Mouse (Mus musculus): ENCODE results near the gene Irs3. TPM values are rescaled to one million over a fixed set of nuclear protein-coding genes. Genes with fewer than 3 reads are reported as not detected.
A peak's percentile ranks its signal among the peaks of the same experiment; 100 is the strongest.

Gene Irs3
- polyA plus RNA-seq, 1 experiment from 2014 or later, result 0.22 TPM

GRCm38 (mm10) chr5:137683388-137684293 is 38.1 kb upstream of the Irs3 start:
- peak overlapping the region; percentile 92 for H3K4me2 ChIP-seq (replicated peaks; ENCODE audit: low read depth, low read length)
- no peaks in the 10 kb centered on the region for H3K36me3 ChIP-seq (ENCODE audit: control insufficient read depth, insufficient read depth, low read length)
- H3K9ac ChIP-seq (ENCODE audit: low read depth, low read length), result peak overlapping the region; percentile 64
- H3K4me1 ChIP-seq (replicated peaks; ENCODE audit: control insufficient read depth, insufficient read depth, low read length), result no peaks in the 10 kb centered on the region
- H3K27me3 ChIP-seq (ENCODE audit: control insufficient read depth, insufficient read depth, low read length), result no peaks in the 10 kb centered on the region
- DNase-seq (ENCODE audit: low spot score), result peak; percentile 27
- H3K27ac ChIP-seq (ENCODE audit: low read depth, low read length), result peak overlapping the region; percentile 60; the same call in 1 of the 2 replicates
- 19% methylated on average over 28 of the region's 28 CpGs for WGBS
- no peaks in the 10 kb centered on the region for H3K9me3 ChIP-seq (ENCODE audit: control insufficient read depth, low read length)
- peak; percentile 26; the same call in 1 of the 2 replicates for ATAC-seq (ENCODE audit: low FRiP score)
- peak overlapping the region; percentile 74 for H3K4me3 ChIP-seq (ENCODE audit: low read depth, low read length)

- no peak overlapping the region for H3K27ac ChIP-seq (ENCODE audit: low read depth, low read length)
- no peaks in the 10 kb centered on the region for H3K27me3 ChIP-seq (ENCODE audit: control insufficient read depth, insufficient read depth, low read length)
- H3K9ac ChIP-seq (ENCODE audit: low read depth, low read length), result no peak overlapping the region
- H3K4me3 ChIP-seq (ENCODE audit: low read depth, low read length), result no peak overlapping the region
- no peaks in the 10 kb centered on the region for H3K4me1 ChIP-seq (replicated peaks; ENCODE audit: control insufficient read depth, insufficient read depth, low read length)
- no peaks in the 10 kb centered on the region for H3K9me3 ChIP-seq (ENCODE audit: control insufficient read depth, low read length)
- no peaks in the 10 kb centered on the region for H3K36me3 ChIP-seq (ENCODE audit: control insufficient read depth, insufficient read depth, low read length)
- H3K4me2 ChIP-seq (replicated peaks; ENCODE audit: low read depth, low read length), result no peak overlapping the region
- 86% methylated on average over 6 of the region's 6 CpGs for WGBS
- DNase-seq (ENCODE audit: low spot score) (no peak), ATAC-seq (ENCODE audit: low FRiP score) (no peak)
These were observed 37.0 kb upstream of the Irs3 start for GRCm38 (mm10) chr5:137682526-137682925.

- Histone ChIP-seq H3K4me1 (replicated peaks; ENCODE audit: control insufficient read depth, insufficient read depth, low read length) (no peaks in the 10 kb centered on the region), H3K9me3 (ENCODE audit: control insufficient read depth, low read length) (no peaks in the 10 kb centered on the region), H3K36me3 (ENCODE audit: control insufficient read depth, insufficient read depth, low read length) (no peaks in the 10 kb centered on the region), H3K27ac (ENCODE audit: low read depth, low read length) (no peak overlapping the region), H3K4me3 (ENCODE audit: low read depth, low read length) (no peak overlapping the region), H3K4me2 (replicated peaks; ENCODE audit: low read depth, low read length) (no peak overlapping the region), H3K9ac (ENCODE audit: low read depth, low read length) (no peak overlapping the region), H3K27me3 (ENCODE audit: control insufficient read depth, insufficient read depth, low read length) (no peaks in the 10 kb centered on the region)
- ATAC-seq (ENCODE audit: low FRiP score) (no peak), DNase-seq (ENCODE audit: low spot score) (no peak)
- WGBS, result 86% methylated on average over 4 of the region's 4 CpGs
These were observed 34.2 kb upstream of the Irs3 start for GRCm38 (mm10) chr5:137679726-137680125.

GRCm38 (mm10) chr5:137678736-137679135 is 33.2 kb upstream of the Irs3 start:
- ATAC-seq (ENCODE audit: low FRiP score), result no peak
- H3K4me1 ChIP-seq (replicated peaks; ENCODE audit: control insufficient read depth, insufficient read depth, low read length), result no peaks in the 10 kb centered on the region
- no peak overlapping the region for H3K4me2 ChIP-seq (replicated peaks; ENCODE audit: low read depth, low read length)
- no peak for DNase-seq (ENCODE audit: low spot score)
- no peaks in the 10 kb centered on the region for H3K9me3 ChIP-seq (ENCODE audit: control insufficient read depth, low read length)
- WGBS, result 97% methylated on average over 3 of the region's 3 CpGs
- H3K9ac ChIP-seq (ENCODE audit: low read depth, low read length), result no peak overlapping the region
- no peak overlapping the region for H3K4me3 ChIP-seq (ENCODE audit: low read depth, low read length)
- H3K27ac ChIP-seq (ENCODE audit: low read depth, low read length), result no peak overlapping the region
- no peaks in the 10 kb centered on the region for H3K27me3 ChIP-seq (ENCODE audit: control insufficient read depth, insufficient read depth, low read length)
- H3K36me3 ChIP-seq (ENCODE audit: control insufficient read depth, insufficient read depth, low read length), result no peaks in the 10 kb centered on the region

- WGBS, result 98% methylated on average over 8 of the region's 8 CpGs
- Histone ChIP-seq H3K4me3 (ENCODE audit: low read depth, low read length) (no peak overlapping the region), H3K4me1 (replicated peaks; ENCODE audit: control insufficient read depth, insufficient read depth, low read length) (no peaks in the 10 kb centered on the region), H3K9ac (ENCODE audit: low read depth, low read length) (no peak overlapping the region), H3K4me2 (replicated peaks; ENCODE audit: low read depth, low read length) (no peak overlapping the region), H3K36me3 (ENCODE audit: control insufficient read depth, insufficient read depth, low read length) (no peaks in the 10 kb centered on the region), H3K27ac (ENCODE audit: low read depth, low read length) (no peak overlapping the region), H3K9me3 (ENCODE audit: control insufficient read depth, low read length) (no peaks in the 10 kb centered on the region), H3K27me3 (ENCODE audit: control insufficient read depth, insufficient read depth, low read length) (no peaks in the 10 kb centered on the region)
- DNase-seq (ENCODE audit: low spot score), result no peak
- ATAC-seq (ENCODE audit: low FRiP score), result no peak
These were observed 32.3 kb upstream of the Irs3 start for GRCm38 (mm10) chr5:137677859-137678258.

GRCm38 (mm10) chr5:137674786-137675185 is 29.3 kb upstream of the Irs3 start:
- no peaks in the 10 kb centered on the region; the same call in 1 of the 2 replicates for H3K4me1 ChIP-seq (replicated peaks; ENCODE audit: control insufficient read depth, insufficient read depth, low read length)
- H3K4me3 ChIP-seq (ENCODE audit: low read depth, low read length), result no peak overlapping the region
- DNase-seq (ENCODE audit: low spot score) (no peak), ATAC-seq (ENCODE audit: low FRiP score) (no peak)
- no peak overlapping the region for H3K27ac ChIP-seq (ENCODE audit: low read depth, low read length)
- H3K9ac ChIP-seq (ENCODE audit: low read depth, low read length), result no peak overlapping the region
- H3K36me3 ChIP-seq (ENCODE audit: control insufficient read depth, insufficient read depth, low read length), result no peaks in the 10 kb centered on the region
- WGBS, result 90% methylated on average over 8 of the region's 8 CpGs
- no peak overlapping the region for H3K4me2 ChIP-seq (replicated peaks; ENCODE audit: low read depth, low read length)
- no peaks in the 10 kb centered on the region for H3K9me3 ChIP-seq (ENCODE audit: control insufficient read depth, low read length)
- no peaks in the 10 kb centered on the region for H3K27me3 ChIP-seq (ENCODE audit: control insufficient read depth, insufficient read depth, low read length)

- DNase-seq (ENCODE audit: low spot score) (no peak), ATAC-seq (ENCODE audit: low FRiP score) (no peak)
- no peak overlapping the region for H3K4me3 ChIP-seq (ENCODE audit: low read depth, low read length)
- H3K36me3 ChIP-seq (ENCODE audit: control insufficient read depth, insufficient read depth, low read length), result no peaks in the 10 kb centered on the region
- no peak overlapping the region for H3K9ac ChIP-seq (ENCODE audit: low read depth, low read length)
- H3K9me3 ChIP-seq (ENCODE audit: control insufficient read depth, low read length), result no peaks in the 10 kb centered on the region
- no peaks in the 10 kb centered on the region for H3K27me3 ChIP-seq (ENCODE audit: control insufficient read depth, insufficient read depth, low read length)
- H3K27ac ChIP-seq (ENCODE audit: low read depth, low read length), result no peak overlapping the region
- H3K4me2 ChIP-seq (replicated peaks; ENCODE audit: low read depth, low read length), result no peak overlapping the region
- 91% methylated on average over 6 of the region's 6 CpGs for WGBS
- no peaks in the 10 kb centered on the region; the same call in 1 of the 2 replicates for H3K4me1 ChIP-seq (replicated peaks; ENCODE audit: control insufficient read depth, insufficient read depth, low read length)
These were observed 27.5 kb upstream of the Irs3 start for GRCm38 (mm10) chr5:137673015-137673414.

GRCm38 (mm10) chr5:137672361-137672760 is 26.8 kb upstream of the Irs3 start:
- no peak for DNase-seq (ENCODE audit: low spot score)
- H3K27ac ChIP-seq (ENCODE audit: low read depth, low read length), result no peak overlapping the region
- H3K27me3 ChIP-seq (ENCODE audit: control insufficient read depth, insufficient read depth, low read length), result no peaks in the 10 kb centered on the region
- H3K4me1 ChIP-seq (replicated peaks; ENCODE audit: control insufficient read depth, insufficient read depth, low read length), result no peaks in the 10 kb centered on the region; the same call in 1 of the 2 replicates
- H3K9ac ChIP-seq (ENCODE audit: low read depth, low read length), result no peak overlapping the region
- 87% methylated on average over 5 of the region's 5 CpGs for WGBS
- no peaks in the 10 kb centered on the region for H3K36me3 ChIP-seq (ENCODE audit: control insufficient read depth, insufficient read depth, low read length)
- ATAC-seq (ENCODE audit: low FRiP score), result no peak
- H3K9me3 ChIP-seq (ENCODE audit: control insufficient read depth, low read length), result no peaks in the 10 kb centered on the region
- H3K4me3 ChIP-seq (ENCODE audit: low read depth, low read length), result no peak overlapping the region
- H3K4me2 ChIP-seq (replicated peaks; ENCODE audit: low read depth, low read length), result no peak overlapping the region

Data from hindbrain, embryonic 11.5 days (tissue).